Mouse (Mus musculus) limb, embryonic 10.5 days (tissue): ENCODE measurements around the gene Il17c. TPM values are rescaled to one million over a fixed set of nuclear protein-coding genes. Genes with fewer than 3 reads are reported as not detected.
A peak's percentile ranks its signal among the peaks of the same experiment; 100 is the strongest.

Source experiments
- DNase-seq: peaks from one replicate; pipeline ENCODE4 v3.0.0-alpha.2; 2017; ENCODE audit warnings: low spot score
- H3K27ac ChIP-seq: fragments of 300-500 bp; sonication (generic); 2 replicates; pipeline ENCODE4 v1.5.1; 2016; ENCODE audit warnings: mild to moderate bottlenecking
- H3K27me3 ChIP-seq: fragments of 300-500 bp; sonication (generic); 2 replicates; pipeline ENCODE4 v1.6.1; 2016; ENCODE audit warnings: low read depth, mild to moderate bottlenecking; ENCODE audit not compliant: poor library complexity, severe bottlenecking
- H3K36me3 ChIP-seq: fragments of 300-500 bp; sonication (generic); 2 replicates; pipeline ENCODE4 v1.6.1; 2016; ENCODE audit warnings: mild to moderate bottlenecking, moderate library complexity
- H3K4me1 ChIP-seq: fragments of 300-500 bp; sonication (generic); 2 replicates; pipeline ENCODE4 v1.6.1; 2016
- H3K4me3 ChIP-seq: fragments of 300-500 bp; sonication (generic); 2 replicates; pipeline ENCODE4 v1.5.1; 2016; ENCODE audit warnings: mild to moderate bottlenecking, moderate library complexity
- H3K9me3 ChIP-seq: fragments of 300-500 bp; sonication (generic); replicated peaks from 2 replicates; pipeline ENCODE4 v1.6.1; 2016; ENCODE audit warnings: mild to moderate bottlenecking
- WGBS: fragments of 180-500 bp; shearing (Covaris S2); methylation state at CpG from one replicate; pipeline ENCODE4 v1.1.7; 2016; 5-methylcytosine and 5-hydroxymethylcytosine counted together
- polyA plus RNA-seq: library from polyadenylated mRNA; unstranded; fragments of >200 nt; fragmentation: Nextera tagmentation; extraction: Ambion mirVana; gene quantifications from 2 replicates; pipeline ENCODE4 v1.2.1, GENCODE M21; 2016

The Il17c gene
- polyA plus RNA-seq, 1 experiment from 2014 or later, result 0.28 TPM

DNA sequence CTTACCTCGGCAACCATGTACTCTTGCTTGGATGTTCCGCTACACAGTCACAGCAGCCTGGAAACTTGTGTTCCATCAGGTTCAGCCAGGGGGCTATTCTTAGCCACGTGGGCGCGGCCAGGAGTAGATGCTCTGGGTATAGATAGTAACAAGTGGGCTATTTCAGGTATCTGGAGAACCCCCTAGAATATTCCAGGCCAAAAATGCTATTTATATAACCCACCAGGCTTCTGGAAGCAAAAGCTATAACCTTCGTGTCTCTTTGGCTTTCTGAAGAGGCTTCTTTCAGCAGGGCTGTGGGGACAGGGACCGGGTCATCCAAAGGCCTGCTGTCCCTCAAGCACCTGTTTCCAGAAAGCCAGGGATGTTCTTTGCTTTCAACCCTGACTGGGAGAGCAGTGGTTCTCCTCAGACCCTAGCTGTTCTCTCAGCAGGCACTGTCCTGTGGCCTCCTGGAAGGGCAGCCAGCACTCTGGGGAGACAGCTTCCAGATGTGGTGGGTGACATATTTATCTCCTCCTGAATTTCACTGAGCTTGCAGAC lies 29.4 kb downstream of the Il17c start:
- Histone ChIP-seq H3K4me1 (0 out of 2 replicates have a peak, but pooled peaks cover 5% of the 10 kb centered on the region), H3K9me3 (no peaks in the 10 kb centered on the region), H3K36me3 (no peaks in the 10 kb centered on the region), H3K27me3 (0 out of 2 replicates have a peak, but pooled peaks cover 7% of the 10 kb centered on the region), H3K4me3 (no peak overlapping the region), H3K27ac (no peak overlapping the region)
- whole genome bisulfite sequencing, result 79% methylated on average over 7 of the region's 7 CpGs
- no peak for DNase-seq

DNA sequence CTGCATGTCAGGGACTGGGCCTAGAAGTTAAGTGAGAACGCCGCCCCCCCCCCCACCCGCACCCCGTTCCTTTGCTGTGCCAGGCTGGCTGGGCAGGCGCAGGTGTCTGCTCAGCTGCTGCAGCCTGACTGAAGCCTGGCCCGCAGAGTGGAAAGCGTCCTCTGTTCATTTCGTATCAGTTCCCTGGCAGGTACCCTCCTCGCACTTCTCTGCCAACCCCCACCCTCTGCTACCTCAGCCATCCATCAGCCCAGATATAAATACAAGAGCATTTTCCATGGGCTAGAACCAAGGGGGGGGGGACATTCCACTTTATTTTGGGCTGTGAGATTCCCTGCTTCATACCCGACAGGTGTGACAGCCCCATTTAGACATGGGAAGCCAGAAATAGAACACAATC lies 30.3 kb downstream of the Il17c start:
- no peaks in the 10 kb centered on the region for H3K36me3 ChIP-seq
- H3K27me3 ChIP-seq, result peaks cover 16% of the 10 kb centered on the region; the same call in 1 of the 2 replicates
- no peaks in the 10 kb centered on the region for H3K9me3 ChIP-seq
- H3K4me1 ChIP-seq, result 0 out of 2 replicates have a peak, but pooled peaks cover 5% of the 10 kb centered on the region
- H3K4me3 ChIP-seq, result no peak overlapping the region
- no peak for DNase-seq
- no peak overlapping the region for H3K27ac ChIP-seq
- 87% methylated on average over 10 of the region's 10 CpGs for WGBS

DNA sequence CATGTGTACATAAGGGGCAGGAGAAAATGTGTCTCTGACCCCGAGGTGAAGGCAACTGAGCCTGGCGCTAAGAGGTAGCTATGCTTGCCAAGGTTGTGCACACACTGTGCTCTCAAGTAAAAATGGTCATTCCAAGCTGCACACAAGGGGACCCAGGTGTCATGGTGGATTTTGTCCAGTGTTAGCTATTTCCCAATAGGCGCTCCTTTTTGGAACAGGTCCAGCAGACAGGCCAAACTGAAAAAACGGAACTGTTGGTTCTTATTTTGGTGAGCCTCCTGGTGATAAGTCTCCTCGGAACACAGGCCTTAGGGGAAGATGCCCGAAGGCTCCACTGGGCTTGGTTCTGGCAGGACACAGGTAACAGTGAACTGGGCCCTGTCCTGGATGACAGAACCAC lies 32.6 kb downstream of the Il17c start:
- no peak for DNase-seq
- H3K27ac ChIP-seq, result no peak overlapping the region
- H3K36me3 ChIP-seq, result no peaks in the 10 kb centered on the region
- H3K4me1 ChIP-seq, result 0 out of 2 replicates have a peak, but pooled peaks cover 5% of the 10 kb centered on the region
- 89% methylated on average over 6 of the region's 6 CpGs for WGBS
- no peaks in the 10 kb centered on the region for H3K9me3 ChIP-seq
- peaks cover 38% of the 10 kb centered on the region for H3K27me3 ChIP-seq
- no peak overlapping the region for H3K4me3 ChIP-seq

DNA sequence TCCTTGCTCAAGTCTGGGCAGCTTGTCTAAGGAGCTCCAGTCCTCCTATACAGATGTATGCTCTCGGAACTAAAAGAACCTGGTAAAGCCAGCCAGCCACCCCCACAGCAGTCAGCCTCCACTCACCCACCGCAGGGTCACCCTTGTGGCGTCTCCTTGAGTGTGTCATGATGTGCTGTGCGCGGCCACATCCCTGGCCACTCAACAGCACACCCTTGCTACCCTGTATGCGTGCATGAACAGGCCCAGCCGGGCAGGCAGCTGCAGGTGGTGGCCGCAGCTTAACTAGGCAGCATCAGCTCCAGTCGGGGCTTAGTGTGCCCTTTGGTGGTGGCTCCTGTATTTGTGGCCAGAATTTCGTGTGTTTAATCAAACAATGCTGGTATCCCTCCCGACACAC lies 35.4 kb downstream of the Il17c start:
- H3K4me3 ChIP-seq, result no peak overlapping the region
- no peaks in the 10 kb centered on the region for H3K9me3 ChIP-seq
- peaks cover 22% of the 10 kb centered on the region for H3K4me1 ChIP-seq
- no peak overlapping the region for H3K27ac ChIP-seq
- no peaks in the 10 kb centered on the region for H3K36me3 ChIP-seq
- peaks cover 66% of the 10 kb centered on the region for H3K27me3 ChIP-seq
- WGBS, result 80% methylated on average over 11 of the region's 11 CpGs
- DNase-seq, result no peak

DNA sequence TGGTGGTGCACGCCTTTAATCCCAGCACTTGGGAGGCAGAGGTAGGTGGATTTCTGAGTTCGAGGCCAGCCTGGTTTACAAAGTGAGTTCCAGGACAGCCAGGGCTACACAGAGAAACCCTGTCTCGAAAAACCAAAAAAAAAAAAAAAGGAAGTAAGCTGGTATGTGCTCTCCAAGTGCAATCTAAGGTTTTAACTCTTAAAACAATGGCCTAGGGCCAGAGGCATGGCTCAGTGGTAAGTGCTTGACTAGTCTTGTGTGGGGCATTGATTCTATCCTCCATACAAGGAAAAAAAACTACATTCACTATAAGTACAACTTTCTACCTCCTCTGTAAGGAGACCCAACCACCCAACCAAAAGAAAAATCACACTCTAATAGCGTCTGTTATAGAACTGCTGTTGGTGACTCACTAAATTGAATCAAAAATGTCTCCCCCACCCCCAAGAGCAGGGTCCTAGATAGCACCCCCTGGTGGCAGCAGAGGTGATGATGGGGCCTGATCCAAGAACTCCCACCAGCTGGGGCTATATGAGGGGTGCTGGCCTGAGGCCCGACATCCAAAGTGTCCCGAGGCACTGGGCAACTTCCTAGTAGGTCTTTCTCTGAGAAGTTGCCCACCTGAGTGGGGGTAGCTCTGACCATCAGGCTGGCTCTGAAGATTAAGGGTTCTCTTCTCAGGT lies 37.5 kb downstream of the Il17c start:
- Histone ChIP-seq H3K4me1 (peaks cover 35% of the 10 kb centered on the region), H3K4me3 (no peak overlapping the region), H3K27ac (no peak overlapping the region), H3K36me3 (no peaks in the 10 kb centered on the region), H3K9me3 (no peaks in the 10 kb centered on the region), H3K27me3 (peaks cover 78% of the 10 kb centered on the region)
- no peak for DNase-seq
- 55% methylated on average over 6 of the region's 6 CpGs for WGBS

DNA sequence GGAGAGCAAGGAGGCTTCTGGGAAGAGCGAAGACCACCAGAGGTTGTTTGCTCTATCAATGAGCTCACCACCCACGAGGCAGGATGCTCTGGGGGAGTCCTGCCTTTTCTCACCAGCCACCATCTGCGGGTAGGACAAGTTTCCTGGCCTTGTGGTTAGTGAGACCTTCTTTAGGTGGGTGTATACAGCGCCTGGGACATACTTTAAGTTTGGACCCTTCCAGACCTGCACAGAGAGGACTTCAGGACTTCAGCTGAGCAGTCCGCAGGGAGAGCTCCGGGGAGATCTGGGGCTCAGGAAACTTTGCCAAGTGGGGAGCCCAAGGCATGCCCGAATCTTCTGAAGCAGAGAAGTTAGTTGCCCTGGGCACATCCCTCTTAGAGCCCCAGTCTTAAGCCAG lies 38.2 kb downstream of the Il17c start:
- WGBS, result 26% methylated on average over 7 of the region's 7 CpGs
- Histone ChIP-seq H3K4me3 (peak overlapping the region; percentile 41), H3K36me3 (no peaks in the 10 kb centered on the region), H3K27me3 (peaks cover 72% of the 10 kb centered on the region), H3K4me1 (peaks cover 40% of the 10 kb centered on the region), H3K27ac (no peak overlapping the region), H3K9me3 (no peaks in the 10 kb centered on the region)
- DNase-seq, result no peak

DNA sequence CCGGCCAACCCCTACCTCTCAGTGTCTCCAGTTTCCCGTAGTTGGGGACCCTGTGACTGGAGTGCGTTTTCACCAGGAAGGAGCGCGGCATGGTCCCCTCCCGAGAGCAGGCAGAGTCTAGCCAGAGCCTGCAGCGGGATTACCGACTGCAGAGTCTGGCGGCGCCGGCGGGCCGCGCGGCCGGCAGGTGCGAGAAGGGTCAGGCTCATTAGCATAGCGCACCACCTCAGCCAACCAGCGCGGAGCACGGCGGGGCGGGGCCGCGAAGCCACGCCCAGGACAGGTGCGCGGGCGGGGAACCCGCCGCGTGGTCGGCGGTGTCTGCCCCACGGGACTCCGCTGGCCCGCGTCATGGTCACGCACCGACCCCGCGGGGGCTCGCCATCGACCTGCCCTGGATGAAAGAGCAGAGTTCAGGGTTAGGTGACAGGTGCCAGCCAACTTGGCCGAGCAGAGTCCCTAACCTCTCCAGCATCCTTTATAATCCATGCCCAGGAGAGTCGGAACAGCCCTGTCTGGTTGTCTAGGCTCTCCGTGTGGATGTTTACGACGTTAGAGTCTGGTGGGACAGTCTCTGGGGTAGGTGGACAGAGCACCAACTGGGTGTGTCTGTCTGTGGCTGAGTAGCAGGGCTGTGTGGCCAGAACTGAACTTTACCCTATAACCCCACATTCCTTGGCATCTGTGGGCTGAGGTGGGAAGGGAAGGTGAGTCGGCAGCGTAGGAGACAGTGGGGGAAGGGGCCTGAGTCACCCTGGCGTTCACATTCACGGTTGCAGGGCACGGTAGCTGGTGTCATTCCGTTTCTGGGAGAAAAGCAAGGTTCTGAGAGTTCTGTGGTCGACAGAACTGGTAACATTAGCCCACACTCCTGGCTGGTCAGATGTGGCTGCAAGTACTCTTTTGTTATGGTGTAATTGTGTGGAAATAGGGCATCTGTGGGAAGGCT lies 39.0 kb downstream of the Il17c start, which contains the start of gene Snai3:
Snai3 (minus strand) TSS at position 210 of the 949 bp plus-strand sequence.
- peaks cover 4% of the 10 kb centered on the region for H3K36me3 ChIP-seq
- H3K4me1 ChIP-seq, result peaks cover 44% of the 10 kb centered on the region
- H3K9me3 ChIP-seq, result no peaks in the 10 kb centered on the region
- peaks cover 72% of the 10 kb centered on the region for H3K27me3 ChIP-seq
- DNase-seq, result peak; percentile 67
- 4% methylated on average over 56 of the region's 56 CpGs for WGBS
- H3K27ac ChIP-seq, result no peak within 1 kb of the TSS
- peak within 1 kb of the TSS; percentile 41 for H3K4me3 ChIP-seq

DNA sequence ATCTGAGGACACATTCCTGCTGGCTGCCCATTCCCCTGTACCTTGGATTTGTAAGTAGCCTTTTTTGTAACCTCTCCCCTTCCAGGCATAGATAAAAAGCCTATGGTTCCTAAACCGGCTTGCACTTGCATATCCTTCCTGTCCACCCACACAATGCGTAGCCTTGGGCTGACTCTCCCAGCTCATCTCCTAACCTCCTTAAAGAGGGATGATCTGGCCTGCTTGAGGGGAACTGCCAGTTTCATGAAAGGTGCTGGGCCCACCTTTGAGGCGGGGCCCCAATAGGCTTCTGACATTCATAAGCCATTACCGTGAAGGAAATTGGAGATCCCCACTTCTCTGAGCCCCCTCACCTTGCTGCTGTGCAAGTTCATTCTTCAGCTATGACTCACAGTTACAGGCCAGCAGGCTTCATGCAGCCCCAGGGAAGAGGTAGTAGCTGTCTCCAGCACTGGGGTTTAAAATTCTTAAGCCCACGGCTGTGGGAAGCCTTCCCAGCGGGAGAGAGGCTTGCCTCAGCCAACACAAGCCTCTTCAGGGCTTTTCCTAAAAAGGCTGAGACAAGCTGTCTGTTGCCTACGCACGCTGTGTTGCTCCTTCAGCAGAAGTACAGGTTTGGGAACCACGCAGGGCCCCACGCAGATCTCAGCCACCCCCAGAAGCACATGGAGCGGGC lies 39.8 kb downstream of the Il17c start:
- 63% methylated on average over 11 of the region's 11 CpGs for WGBS

DNA sequence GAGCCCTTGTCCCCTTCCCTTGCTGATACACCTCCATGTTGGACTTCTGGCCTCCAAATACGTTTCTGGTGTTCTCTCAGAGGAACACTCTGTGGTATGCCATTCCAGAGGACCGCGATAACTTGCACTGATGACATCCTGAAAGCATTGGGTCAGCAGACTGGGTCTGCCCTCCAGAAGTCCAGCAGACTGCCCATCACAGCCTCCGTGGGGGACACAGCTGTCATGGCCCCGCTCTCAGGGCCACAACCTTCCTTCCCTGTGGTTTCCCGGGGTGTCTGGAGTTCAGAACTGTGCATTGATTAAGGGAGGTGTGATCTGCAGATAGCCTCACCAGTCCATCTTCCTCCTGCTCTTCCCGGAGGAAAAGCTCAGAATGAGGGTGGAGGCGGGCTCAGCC lies 40.7 kb downstream of the Il17c start:
- no peaks in the 10 kb centered on the region for H3K9me3 ChIP-seq

More for the DNA sequence above, 39.8 kb downstream of the Il17c start:
- Histone ChIP-seq H3K27ac (no peak overlapping the region), H3K4me1 (peaks cover 44% of the 10 kb centered on the region), H3K27me3 (peaks cover 69% of the 10 kb centered on the region), H3K4me3 (no peak overlapping the region), H3K36me3 (peaks cover 11% of the 10 kb centered on the region), H3K9me3 (no peaks in the 10 kb centered on the region)
- no peak for DNase-seq

DNA sequence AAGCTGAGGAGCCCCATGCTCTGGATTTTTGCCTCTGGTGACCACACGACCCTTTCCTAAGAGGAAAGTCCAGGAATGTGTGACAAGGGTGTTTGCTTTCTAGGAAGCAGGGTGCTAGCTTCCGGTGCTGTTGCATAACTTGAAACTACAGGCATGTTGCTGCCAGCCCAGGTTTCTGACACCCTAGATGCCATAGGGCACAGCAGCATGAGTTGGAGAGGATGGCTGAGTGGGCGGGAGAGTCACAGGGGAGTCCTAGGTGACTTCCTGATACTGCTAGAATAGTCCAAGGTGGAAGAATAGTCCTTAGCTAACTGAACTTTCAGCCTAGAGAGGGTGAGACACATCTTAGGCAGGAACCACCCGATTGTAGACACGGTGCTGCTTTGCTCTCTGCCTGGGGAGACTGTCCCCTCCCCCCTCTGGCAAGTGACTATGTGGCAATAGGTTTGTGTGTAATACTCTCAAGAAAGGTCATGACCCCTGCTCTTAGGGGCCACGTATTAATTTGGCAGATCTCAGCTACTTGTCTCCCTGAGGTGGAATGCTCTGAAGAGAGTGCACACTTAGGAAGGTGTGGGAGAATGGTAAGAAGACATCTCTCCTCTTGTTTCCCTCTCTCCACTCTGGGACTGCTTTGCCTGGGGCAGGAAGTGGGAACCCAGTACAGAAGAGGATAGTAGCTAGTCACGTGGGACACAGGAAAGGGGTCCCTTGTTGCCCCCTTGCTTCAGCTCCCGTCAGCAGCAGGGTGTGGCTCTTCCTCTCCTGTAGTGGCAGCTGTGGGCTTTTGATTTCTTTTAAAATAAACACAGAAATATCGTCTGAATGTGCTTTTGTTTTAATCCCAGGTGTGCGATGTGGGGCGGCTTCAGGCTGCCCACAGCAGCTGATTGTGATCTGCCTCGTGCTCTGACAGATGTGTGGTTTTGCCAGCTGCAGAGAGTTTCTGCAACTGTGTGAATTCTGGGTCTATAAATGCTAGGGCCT lies 42.1 kb downstream of the Il17c start:
- H3K27me3 ChIP-seq, result peaks cover 46% of the 10 kb centered on the region
- no peak overlapping the region for H3K4me3 ChIP-seq
- no peak for DNase-seq
- H3K4me1 ChIP-seq, result peaks cover 44% of the 10 kb centered on the region
- WGBS, result 63% methylated on average over 12 of the region's 12 CpGs
- peaks cover 34% of the 10 kb centered on the region for H3K36me3 ChIP-seq
- no peak overlapping the region for H3K27ac ChIP-seq
- no peaks in the 10 kb centered on the region for H3K9me3 ChIP-seq

More for the DNA sequence above, 40.7 kb downstream of the Il17c start:
- Histone ChIP-seq H3K27me3 (peaks cover 60% of the 10 kb centered on the region), H3K4me1 (peaks cover 44% of the 10 kb centered on the region), H3K4me3 (no peak overlapping the region), H3K36me3 (peaks cover 20% of the 10 kb centered on the region), H3K27ac (no peak overlapping the region)
- DNase-seq, result no peak
- 69% methylated on average over 8 of the region's 8 CpGs for WGBS

DNA sequence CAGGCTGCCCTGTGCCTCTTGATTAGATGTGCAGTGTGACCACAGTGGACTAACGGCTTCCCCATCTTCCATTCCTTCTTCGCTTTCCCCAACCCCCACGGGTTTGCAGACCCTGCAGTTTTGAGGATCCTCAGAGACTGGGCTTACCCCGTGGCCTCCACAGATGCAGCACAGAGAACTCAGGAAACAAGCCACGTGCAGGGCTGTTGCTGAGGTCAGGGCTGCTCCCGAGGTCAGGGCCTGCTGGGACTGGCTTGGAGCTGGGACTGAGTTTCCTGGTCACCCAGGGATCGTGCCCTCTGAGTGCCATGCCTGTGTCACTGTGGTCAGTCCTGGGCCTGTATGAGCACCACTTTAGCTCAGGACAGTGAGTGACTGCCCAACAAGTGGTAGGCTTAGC lies 43.2 kb downstream of the Il17c start:
- Histone ChIP-seq H3K27me3 (peaks cover 36% of the 10 kb centered on the region), H3K4me3 (no peak overlapping the region), H3K36me3 (peaks cover 45% of the 10 kb centered on the region), H3K27ac (no peak overlapping the region), H3K9me3 (no peaks in the 10 kb centered on the region), H3K4me1 (peaks cover 39% of the 10 kb centered on the region)
- WGBS, result 69% methylated on average over 7 of the region's 7 CpGs
- no peak for DNase-seq
